Mouse (Mus musculus) thymus, adult 18-20 months (tissue): ENCODE measurements around the gene Kdelr3.

Experiments used
- DNase-seq, 2 experiments: peaks; one replicate each; pipeline ENCODE4 v3.0.0; 2022; ENCODE audit warnings: mixed read lengths in 2 of 2

Gene Kdelr3

GRCm38 (mm10) chr15:79575543-79576222, 59.5 kb downstream of the Kdelr3 start:
- no peak for DNase-seq

- no peak for DNase-seq
Observed at GRCm38 (mm10) chr15:79576947-79577346, 60.7 kb downstream of the Kdelr3 start.
